Mouse (Mus musculus): ENCODE results near the gene Ankfy1. TPM values are rescaled to one million over a fixed set of nuclear protein-coding genes. Genes with fewer than 3 reads are reported as not detected.

The Ankfy1 gene
- polyA plus RNA-seq, 1 experiment from 2014 or later = 7.9 TPM

DNA sequence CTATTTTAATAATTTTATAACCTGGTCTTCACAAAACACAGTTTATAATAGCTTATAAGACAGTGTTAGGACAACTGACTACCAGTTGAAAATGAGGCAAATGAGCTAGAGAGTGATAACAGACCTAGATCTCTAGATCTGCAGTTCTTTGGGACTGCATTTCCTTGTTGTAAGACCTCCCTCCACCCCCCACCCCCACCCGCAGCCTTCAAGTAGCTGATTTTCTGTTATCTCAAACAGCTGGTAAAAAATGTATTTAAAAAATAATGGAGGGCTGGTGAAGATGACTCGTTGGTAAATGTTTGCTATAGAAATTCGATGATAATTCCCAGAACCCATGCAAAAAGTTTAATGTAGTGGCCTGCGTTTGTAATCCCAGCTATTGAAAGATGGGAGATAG lies 25.2 kb upstream of the Ankfy1 start:
- H3K4me2 ChIP-seq (replicated peaks; ENCODE audit: low read depth, low read length) = no peak overlapping the region
- no peak for TF ChIP-seq EP300 (IDR thresholded peaks at IDR 0.05)
- no peak for TF ChIP-seq CTCF (IDR thresholded peaks at IDR 0.05)
- no peak overlapping the region for H3K4me3 ChIP-seq (ENCODE audit: low read depth, low read length)
- H3K9ac ChIP-seq (replicated peaks; ENCODE audit: low read depth) = no peak overlapping the region
- ATAC-seq (no peak), DNase-seq (ENCODE audit: low spot score) (no peak)
- 81% methylated on average over 4 of the region's 4 CpGs for WGBS
- no peaks in the 10 kb centered on the region for H3K9me3 ChIP-seq (ENCODE audit: low read length)
- H3K36me3 ChIP-seq (ENCODE audit: insufficient read depth, low read length) = no peaks in the 10 kb centered on the region
- H3K27ac ChIP-seq (ENCODE audit: low read length) = no peak overlapping the region
- no peaks in the 10 kb centered on the region for H3K4me1 ChIP-seq (ENCODE audit: insufficient read depth, low read depth, low read length)
- no peaks in the 10 kb centered on the region for H3K27me3 ChIP-seq (replicated peaks; ENCODE audit: insufficient read depth, low read length)

GRCm38 (mm10) chr11:72670634-72671033 lies 19.2 kb upstream of the Ankfy1 start:
- Histone ChIP-seq H3K27ac (ENCODE audit: low read length) (no peak overlapping the region), H3K9me3 (ENCODE audit: low read length) (no peaks in the 10 kb centered on the region), H3K4me1 (ENCODE audit: insufficient read depth, low read depth, low read length) (no peaks in the 10 kb centered on the region), H3K36me3 (ENCODE audit: insufficient read depth, low read length) (no peaks in the 10 kb centered on the region), H3K4me3 (ENCODE audit: low read depth, low read length) (no peak overlapping the region), H3K27me3 (replicated peaks; ENCODE audit: insufficient read depth, low read length) (no peaks in the 10 kb centered on the region), H3K4me2 (replicated peaks; ENCODE audit: low read depth, low read length) (no peak overlapping the region), H3K9ac (replicated peaks; ENCODE audit: low read depth) (no peak overlapping the region)
- TF ChIP-seq CTCF (IDR thresholded peaks at IDR 0.05) (no peak), EP300 (IDR thresholded peaks at IDR 0.05) (no peak)
- ATAC-seq (no peak), DNase-seq (ENCODE audit: low spot score) (no peak)

DNA sequence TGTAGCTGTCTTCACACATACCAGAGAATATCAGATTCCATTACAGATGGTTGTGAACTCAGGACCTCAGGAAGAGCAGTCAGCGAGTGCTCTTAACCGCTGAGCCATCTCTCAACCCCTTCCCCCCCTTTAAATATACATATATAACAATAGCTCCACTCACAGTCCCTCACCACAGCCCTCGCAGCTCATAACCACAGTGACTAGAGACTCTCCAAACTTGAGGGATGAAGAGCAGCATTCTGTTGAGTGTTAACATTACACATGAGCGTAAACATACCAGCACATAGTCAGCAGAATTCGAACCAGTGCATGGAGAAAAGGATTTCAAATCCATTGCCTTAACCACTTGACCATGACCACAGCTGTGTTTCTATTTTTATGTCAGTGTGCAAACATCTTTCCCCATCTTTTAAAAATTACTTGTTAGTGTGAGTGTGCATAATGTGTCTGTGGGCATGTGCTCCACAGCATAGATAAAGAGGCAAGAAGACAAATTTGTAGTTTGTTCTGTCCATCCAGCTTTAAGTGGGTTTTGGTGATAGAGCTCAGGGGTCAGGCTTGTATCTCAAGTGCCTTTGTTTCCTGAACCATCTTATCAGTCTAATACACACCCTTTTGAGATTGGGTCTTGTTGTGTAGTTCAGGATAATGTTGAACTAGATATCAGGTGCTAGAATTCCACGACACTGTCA lies 18.4 kb upstream of the Ankfy1 start:
- Histone ChIP-seq H3K36me3 (ENCODE audit: insufficient read depth, low read length) (no peaks in the 10 kb centered on the region), H3K4me3 (ENCODE audit: low read depth, low read length) (no peak overlapping the region), H3K27ac (ENCODE audit: low read length) (no peak overlapping the region), H3K4me1 (ENCODE audit: insufficient read depth, low read depth, low read length) (no peaks in the 10 kb centered on the region), H3K4me2 (replicated peaks; ENCODE audit: low read depth, low read length) (no peak overlapping the region), H3K9ac (replicated peaks; ENCODE audit: low read depth) (no peak overlapping the region), H3K27me3 (replicated peaks; ENCODE audit: insufficient read depth, low read length) (no peaks in the 10 kb centered on the region), H3K9me3 (ENCODE audit: low read length) (no peaks in the 10 kb centered on the region)
- no peak for ATAC-seq
- WGBS = 45% methylated on average over 6 of the region's 6 CpGs
- DNase-seq (ENCODE audit: low spot score) = no peak
- no peak for TF ChIP-seq EP300 (IDR thresholded peaks at IDR 0.05)
- TF ChIP-seq CTCF (IDR thresholded peaks at IDR 0.05) = no peak

DNA sequence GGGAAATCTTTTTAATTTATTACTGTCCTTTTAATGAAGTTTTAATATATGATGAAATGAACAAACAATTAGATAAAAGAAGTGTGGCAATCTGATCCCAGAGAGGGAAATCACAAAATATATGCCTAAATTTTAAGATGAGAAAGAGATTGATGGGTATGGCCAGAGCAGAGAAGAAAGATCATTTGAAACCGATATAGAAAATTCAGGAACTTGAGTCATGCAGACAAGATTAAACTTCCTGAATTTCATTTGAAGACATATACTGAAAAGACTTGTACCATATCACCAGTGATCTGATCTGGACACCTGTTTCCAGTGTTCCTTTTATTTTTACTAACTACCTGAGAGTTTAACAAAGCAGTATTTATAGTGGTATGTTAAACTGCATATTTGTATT lies 17.4 kb upstream of the Ankfy1 start:
- H3K9ac ChIP-seq (replicated peaks; ENCODE audit: low read depth) = no peak overlapping the region
- no peaks in the 10 kb centered on the region for H3K9me3 ChIP-seq (ENCODE audit: low read length)
- TF ChIP-seq CTCF (IDR thresholded peaks at IDR 0.05) = no peak
- TF ChIP-seq EP300 (IDR thresholded peaks at IDR 0.05) = no peak
- WGBS = 69% methylated on average over 1 of the region's 1 CpGs
- no peaks in the 10 kb centered on the region for H3K36me3 ChIP-seq (ENCODE audit: insufficient read depth, low read length)
- H3K4me2 ChIP-seq (replicated peaks; ENCODE audit: low read depth, low read length) = no peak overlapping the region
- H3K27me3 ChIP-seq (replicated peaks; ENCODE audit: insufficient read depth, low read length) = no peaks in the 10 kb centered on the region
- DNase-seq (ENCODE audit: low spot score) = no peak
- H3K4me1 ChIP-seq (ENCODE audit: insufficient read depth, low read depth, low read length) = no peaks in the 10 kb centered on the region
- H3K4me3 ChIP-seq (ENCODE audit: low read depth, low read length) = no peak overlapping the region
- no peak overlapping the region for H3K27ac ChIP-seq (ENCODE audit: low read length)
- no peak for ATAC-seq

GRCm38 (mm10) chr11:72675280-72675679 lies 14.5 kb upstream of the Ankfy1 start:
- no peak overlapping the region for H3K27ac ChIP-seq (ENCODE audit: low read length)
- H3K4me1 ChIP-seq (ENCODE audit: insufficient read depth, low read depth, low read length) = no peaks in the 10 kb centered on the region
- no peak overlapping the region for H3K4me3 ChIP-seq (ENCODE audit: low read depth, low read length)
- DNase-seq (ENCODE audit: low spot score) (no peak), ATAC-seq (no peak)
- H3K9ac ChIP-seq (replicated peaks; ENCODE audit: low read depth) = no peak overlapping the region
- TF ChIP-seq CTCF (IDR thresholded peaks at IDR 0.05) (no peak), EP300 (IDR thresholded peaks at IDR 0.05) (no peak)
- no peaks in the 10 kb centered on the region for H3K27me3 ChIP-seq (replicated peaks; ENCODE audit: insufficient read depth, low read length)
- 83% methylated on average over 2 of the region's 2 CpGs for WGBS
- H3K9me3 ChIP-seq (ENCODE audit: low read length) = no peaks in the 10 kb centered on the region
- H3K36me3 ChIP-seq (ENCODE audit: insufficient read depth, low read length) = no peaks in the 10 kb centered on the region
- H3K4me2 ChIP-seq (replicated peaks; ENCODE audit: low read depth, low read length) = no peak overlapping the region

GRCm38 (mm10) chr11:72680726-72681125 lies 9.1 kb upstream of the Ankfy1 start:
- TF ChIP-seq CTCF (IDR thresholded peaks at IDR 0.05) (no peak), EP300 (IDR thresholded peaks at IDR 0.05) (no peak)
- Histone ChIP-seq H3K4me1 (ENCODE audit: insufficient read depth, low read depth, low read length) (no peaks in the 10 kb centered on the region), H3K27ac (ENCODE audit: low read length) (no peak overlapping the region), H3K9ac (replicated peaks; ENCODE audit: low read depth) (no peak overlapping the region), H3K4me3 (ENCODE audit: low read depth, low read length) (no peak overlapping the region), H3K9me3 (ENCODE audit: low read length) (no peaks in the 10 kb centered on the region), H3K27me3 (replicated peaks; ENCODE audit: insufficient read depth, low read length) (no peaks in the 10 kb centered on the region), H3K4me2 (replicated peaks; ENCODE audit: low read depth, low read length) (no peak overlapping the region), H3K36me3 (ENCODE audit: insufficient read depth, low read length) (peaks cover 2% of the 10 kb centered on the region; the same call in 1 of the 2 replicates)
- DNase-seq (ENCODE audit: low spot score) = no peak
- no peak for ATAC-seq

DNA sequence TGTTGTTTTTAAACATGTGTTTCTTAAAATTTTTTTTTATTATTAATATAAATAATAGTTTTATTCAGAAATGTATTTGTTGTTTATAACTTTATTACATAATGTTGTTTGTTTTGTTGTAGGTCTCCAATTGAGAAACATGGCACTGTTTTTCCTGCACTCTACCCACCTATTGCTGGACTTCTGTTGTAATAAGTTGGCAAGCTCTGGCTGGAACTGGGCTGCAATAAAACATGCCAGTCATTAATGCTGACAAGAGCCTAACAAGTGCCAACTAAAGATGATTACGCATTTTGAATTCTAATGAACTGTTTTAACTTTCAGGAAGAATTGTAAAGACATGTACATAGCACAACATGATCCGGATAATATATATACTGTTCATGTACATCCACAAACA lies 6.4 kb upstream of the Ankfy1 start:
- DNase-seq (ENCODE audit: low spot score) = no peak
- peaks cover 2% of the 10 kb centered on the region; the same call in 1 of the 2 replicates for H3K36me3 ChIP-seq (ENCODE audit: insufficient read depth, low read length)
- no peaks in the 10 kb centered on the region for H3K27me3 ChIP-seq (replicated peaks; ENCODE audit: insufficient read depth, low read length)
- H3K4me1 ChIP-seq (ENCODE audit: insufficient read depth, low read depth, low read length) = no peaks in the 10 kb centered on the region
- no peak overlapping the region for H3K4me3 ChIP-seq (ENCODE audit: low read depth, low read length)
- TF ChIP-seq EP300 (IDR thresholded peaks at IDR 0.05) = no peak
- no peak for ATAC-seq
- no peak overlapping the region for H3K9ac ChIP-seq (replicated peaks; ENCODE audit: low read depth)
- H3K27ac ChIP-seq (ENCODE audit: low read length) = no peak overlapping the region
- no peaks in the 10 kb centered on the region for H3K9me3 ChIP-seq (ENCODE audit: low read length)
- no peak overlapping the region for H3K4me2 ChIP-seq (replicated peaks; ENCODE audit: low read depth, low read length)
- 91% methylated on average over 2 of the region's 2 CpGs for WGBS
